Mouse (Mus musculus): ENCODE measurements around the gene Etv2. TPM values are rescaled to one million over a fixed set of nuclear protein-coding genes. Genes with fewer than 3 reads are reported as not detected.

Gene Etv2
- total RNA-seq (2021) = not detected in 2 replicates
- long read RNA-seq, experiment 1 = 0 reads
- long read RNA-seq, experiment 2 = 0 reads

GRCm38 (mm10) chr7:30635752-30636151, at the start of gene Etv2:
Gene Etv2 (minus strand): TSS chr7:30635852.
- DNase-seq = no peak

DNA sequence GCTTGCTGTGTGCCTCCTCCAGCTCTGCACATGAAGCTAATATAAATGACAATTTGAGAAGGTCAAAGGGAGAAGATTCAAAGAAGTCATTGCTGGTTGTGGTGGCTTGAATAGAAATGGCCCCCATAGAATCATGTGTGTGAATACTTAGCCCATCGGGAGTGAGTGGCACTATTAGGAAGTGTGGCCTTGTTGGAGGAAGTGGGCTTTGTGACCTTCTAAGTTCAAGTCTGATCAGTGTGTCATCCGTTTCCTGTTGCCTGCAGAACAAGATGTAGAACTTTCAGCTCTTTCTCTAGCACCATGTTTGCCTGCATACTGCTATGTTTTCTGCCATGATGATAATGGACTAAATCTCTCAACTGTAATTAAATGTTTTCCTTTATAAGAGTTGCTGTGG, 47.8 kb upstream of the Etv2 start:
- DNase-seq = no peak

GRCm38 (mm10) chr7:30681897-30682296, 46.2 kb upstream of the Etv2 start:
- DNase-seq = peak; percentile 58

DNA sequence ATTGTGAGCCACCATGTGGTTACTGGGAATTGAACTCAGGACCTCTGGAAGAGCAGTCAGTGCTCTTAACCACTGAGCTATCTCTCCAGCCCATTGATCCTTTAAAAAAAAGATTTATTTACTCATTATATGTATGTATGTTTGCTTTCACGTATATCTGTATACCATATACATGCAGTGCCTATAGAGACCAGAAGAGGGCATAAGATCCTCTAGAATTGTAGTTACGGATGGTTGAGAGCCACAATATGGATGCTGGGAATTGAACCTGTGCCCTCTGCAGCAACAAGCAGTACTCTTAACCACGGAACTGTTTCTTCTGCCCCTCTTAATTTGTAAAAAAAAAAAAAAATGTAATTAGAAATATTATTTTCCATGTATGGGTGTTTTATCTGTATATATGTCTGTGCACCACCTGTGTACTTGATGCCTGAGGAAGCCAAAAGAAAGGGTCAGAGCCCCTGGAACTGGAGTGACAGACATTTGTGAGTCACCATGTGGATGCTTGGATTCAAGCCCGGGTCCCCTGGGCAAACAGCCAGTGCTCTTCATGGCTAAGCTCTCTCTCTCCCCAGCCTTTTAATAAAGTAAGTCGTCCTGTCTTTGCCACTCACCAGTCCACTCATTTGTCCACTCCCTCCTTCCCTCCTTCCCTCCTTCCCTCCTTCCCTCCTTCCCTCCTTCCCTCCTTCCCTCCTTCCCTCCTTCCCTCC, 42.8 kb upstream of the Etv2 start:
- DNase-seq = peak; percentile 89

DNA sequence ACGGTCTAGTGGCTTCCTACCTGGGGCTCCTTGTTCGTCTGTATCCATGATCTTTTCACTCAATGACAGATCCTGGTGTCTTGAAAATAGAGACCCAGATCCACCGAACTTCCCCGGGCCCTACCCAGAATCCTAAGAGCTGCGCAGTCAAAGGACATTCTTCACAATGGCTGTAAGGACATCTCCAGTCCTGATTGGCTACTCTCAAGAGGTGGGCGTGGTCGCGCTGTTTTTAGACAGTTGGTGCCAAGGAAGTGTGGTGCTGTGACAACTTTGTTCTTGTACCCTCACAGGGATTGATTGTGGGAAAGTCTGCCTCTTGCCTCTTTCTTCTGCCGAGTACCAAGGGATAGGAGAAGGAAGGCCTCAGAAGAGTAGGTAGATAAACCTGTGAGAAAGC, 35.8 kb upstream of the Etv2 start, which contains the start of gene Pmis2:
Pmis2 (minus strand) TSS at position 126 of the 400 bp plus-strand sequence.
- no peak for DNase-seq

- DNase-seq = no peak
These were observed 33.6 kb upstream of the Etv2 start for GRCm38 (mm10) chr7:30669229-30669628.

DNA sequence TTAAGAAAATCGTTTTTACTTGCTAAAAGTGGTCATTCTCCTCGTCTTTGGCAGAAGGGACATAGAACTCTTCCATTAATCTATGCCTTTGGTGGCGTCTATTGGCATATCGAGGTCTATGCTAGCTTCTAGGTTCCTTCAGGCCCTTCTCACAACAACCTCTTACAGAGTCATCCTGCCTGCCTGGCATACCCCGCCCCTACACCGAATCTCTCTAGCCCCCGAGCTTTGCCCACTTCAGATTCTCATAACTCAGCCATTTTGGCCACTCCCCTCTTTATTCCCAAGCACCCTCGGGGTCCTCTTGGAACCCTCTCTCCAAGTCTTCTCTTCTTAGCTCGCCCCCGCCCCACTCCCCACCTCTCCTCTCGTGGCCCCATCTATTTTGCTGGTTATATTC, 29.7 kb upstream of the Etv2 start:
- DNase-seq = peak; percentile 25

GRCm38 (mm10) chr7:30664529-30665200, 29.0 kb upstream of the Etv2 start, which contains the start of gene Haus5:
Gene Haus5 (minus strand): TSS chr7:30664994.
- DNase-seq = peak; percentile 94

DNA sequence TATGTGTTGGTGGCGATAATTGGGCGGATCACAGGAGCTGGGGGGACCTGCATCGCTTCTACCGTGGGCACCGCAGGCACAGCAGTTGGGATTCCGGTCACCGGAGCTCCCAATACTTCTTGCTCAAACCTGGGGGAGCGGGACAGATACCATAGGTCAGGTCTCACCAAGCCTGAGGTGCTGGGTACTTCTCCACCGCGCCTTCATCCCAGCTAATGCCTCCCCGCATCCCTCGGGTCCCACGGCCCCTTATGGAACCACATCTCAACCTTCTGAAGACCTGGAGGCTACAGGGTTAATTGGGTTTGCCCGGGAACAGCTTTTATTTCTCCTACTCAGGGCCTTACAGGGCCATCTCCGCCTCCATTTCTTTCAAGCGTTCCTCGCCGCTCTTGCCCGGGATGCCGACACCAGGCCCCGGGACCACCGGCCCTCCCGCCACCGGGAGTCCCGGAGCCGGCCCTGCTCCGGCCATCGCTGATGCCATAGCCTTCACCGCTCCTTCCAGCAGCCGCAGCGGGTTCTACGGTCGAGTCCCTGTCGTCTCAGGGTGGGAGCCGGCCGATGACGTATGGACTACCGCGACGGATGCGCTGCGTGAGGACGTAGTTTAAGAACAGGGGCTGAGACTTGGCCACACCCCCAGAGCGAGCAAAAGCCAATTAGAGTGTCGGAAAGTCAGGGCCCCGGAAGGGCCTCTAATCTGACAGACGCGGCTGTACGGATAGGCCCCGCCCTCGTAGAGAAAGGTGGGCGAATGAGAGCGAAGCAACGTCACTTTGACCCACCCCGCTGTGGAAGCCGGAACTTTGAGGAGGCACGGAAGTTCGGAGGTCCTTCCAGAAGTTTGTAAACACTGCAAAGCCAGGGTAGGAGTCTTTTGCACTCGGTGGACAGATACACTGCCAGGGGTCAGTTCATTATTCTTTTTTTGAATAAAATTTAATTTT, 14.2 kb upstream of the Etv2 start, which contains the start of gene Rbm42:
Rbm42 (minus strand) TSS at position 727 of the 950 bp plus-strand sequence.
- peak; percentile 99 for DNase-seq

- DNase-seq = no peak
These were observed 3.4 kb upstream of the Etv2 start for GRCm38 (mm10) chr7:30639083-30639482.

GRCm38 (mm10) chr7:30636395-30636794, 743 bp upstream of the Etv2 start:
- no peak for DNase-seq

DNA sequence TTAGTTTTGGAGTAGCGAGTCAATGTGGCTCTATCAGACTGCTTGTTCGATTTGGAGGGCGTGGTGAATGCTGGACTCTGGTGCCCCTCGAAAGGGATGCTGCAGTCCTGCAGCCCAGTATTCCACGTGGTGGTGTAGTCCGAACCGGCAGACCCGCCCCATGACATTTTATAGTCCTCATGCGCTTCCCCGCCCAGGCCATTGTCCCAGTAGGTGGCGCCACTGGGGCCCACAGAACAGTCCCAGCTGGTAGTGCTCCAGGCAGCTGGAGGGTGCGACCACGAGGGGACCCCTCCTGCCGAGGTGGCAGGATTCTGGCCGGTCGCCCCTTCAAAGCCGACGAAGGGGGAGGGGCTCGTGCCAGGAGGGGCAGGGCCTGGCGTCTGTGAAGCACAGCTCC, 1.0 kb downstream of the Etv2 start:
- peak; percentile 83 for DNase-seq

DNA sequence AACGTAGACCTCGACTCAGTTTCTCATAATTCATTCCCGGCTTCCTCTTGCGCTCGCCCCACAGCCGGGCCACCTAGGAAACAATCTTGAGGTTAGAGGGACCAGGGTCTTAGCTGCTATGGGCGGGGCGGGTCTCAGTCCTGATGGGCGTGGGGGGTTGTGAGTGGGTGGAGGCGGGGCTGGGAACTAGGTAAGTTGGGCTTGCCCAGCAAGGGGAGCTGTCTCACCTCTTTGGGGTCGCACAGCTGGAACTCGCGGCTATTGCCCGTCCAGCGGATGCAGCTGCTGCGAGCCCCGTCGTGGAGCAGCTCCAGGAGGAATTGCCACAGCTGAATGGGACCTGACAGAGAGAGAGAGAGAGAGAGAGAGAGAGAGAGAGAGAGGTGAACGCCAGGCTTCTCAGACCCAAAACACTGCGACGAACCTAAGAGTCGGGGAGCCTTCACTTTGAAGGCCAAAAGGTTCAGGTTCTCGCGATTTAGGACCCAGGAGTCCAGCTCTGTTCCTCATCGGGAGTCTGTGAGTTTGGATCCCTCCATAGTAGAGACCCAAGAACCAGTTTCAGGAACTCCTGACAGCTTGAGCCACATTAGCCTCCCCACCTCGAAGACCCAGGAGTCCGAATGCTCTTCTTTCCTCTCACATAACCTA, 1.8 kb downstream of the Etv2 start:
- DNase-seq = no peak

DNA sequence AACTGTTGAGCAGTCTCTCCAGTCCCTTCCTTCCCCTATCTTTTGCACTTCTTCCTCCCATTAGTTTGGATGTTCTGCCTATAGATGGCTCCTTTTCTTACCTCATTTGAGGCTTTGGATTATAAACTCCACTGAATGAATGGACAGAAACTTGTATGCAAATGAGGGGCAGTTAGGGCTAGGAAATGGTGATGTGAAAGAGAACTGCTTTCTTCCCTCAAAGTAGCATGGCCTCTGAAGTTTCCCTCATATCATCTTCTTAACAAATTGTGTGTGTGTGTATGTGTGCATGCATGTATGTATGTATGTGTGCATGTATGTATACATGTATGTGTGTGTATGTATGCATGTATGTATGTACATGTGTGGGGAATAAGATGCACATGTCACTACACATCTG, 6.6 kb downstream of the Etv2 start:
- DNase-seq = no peak

DNA sequence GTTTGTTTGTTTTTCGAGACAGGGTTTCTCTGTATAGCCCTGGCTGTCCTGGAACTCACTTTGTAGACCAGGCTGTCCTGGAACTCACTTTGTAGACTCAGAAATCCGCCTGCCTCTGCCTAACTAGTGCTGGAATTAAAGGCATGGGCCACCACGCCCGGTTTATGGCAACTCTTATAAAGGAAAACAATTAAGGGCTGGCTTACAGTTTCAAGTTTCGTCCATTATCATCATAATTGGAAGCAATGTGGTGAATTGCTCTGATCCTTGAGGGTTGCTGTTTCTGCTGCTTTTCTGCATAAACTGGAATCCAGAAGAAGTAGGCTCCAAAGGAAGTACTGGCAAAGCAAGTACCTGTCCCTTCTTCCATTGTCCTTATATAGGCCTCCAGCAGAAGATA, 9.0 kb downstream of the Etv2 start:
- no peak for DNase-seq

DNA sequence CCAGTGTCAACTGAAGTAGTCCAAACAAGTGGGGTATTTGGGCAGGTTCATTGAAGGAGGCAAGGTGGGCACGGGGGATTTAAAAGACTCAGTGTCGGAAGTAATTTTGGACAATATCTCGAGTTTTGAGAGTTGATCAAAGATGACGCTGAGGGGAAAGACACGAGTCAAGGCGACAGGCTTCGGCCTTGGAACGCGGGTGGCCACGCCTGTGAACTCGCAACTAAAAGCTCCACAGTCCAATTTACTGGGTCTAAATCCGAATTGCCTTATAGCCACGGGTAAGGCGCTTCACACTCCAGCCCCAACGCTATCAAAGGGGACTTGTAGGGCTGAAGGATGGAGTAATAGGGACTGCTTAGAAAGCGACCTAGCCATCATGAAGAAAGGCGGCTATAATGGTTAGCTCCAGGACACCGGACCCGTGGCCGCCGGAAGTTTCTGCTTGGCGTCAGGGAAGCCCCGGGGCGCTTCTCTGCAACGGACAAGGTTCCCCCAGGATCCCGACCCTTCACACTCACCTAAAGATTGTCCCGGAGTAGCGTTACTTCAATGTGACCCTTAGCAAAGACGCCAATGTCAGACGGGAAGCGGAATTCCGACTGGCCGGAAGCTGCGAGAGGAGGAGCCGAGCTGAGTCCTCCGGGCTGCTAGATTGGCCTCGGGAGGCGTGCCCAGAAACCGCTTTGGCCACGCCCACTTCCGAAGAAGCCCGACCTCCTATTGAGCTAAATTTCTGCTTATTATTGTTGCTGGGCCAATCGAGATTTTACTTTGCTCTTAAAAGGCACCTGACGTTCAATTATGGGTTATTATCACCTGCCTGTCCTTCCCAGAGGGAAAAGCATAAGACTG, 9.9 kb downstream of the Etv2 start, which contains the start of gene Cox6b1:
Cox6b1 (minus strand) TSS at position 622 of the 855 bp plus-strand sequence.
- DNase-seq = peak; percentile 93

DNA sequence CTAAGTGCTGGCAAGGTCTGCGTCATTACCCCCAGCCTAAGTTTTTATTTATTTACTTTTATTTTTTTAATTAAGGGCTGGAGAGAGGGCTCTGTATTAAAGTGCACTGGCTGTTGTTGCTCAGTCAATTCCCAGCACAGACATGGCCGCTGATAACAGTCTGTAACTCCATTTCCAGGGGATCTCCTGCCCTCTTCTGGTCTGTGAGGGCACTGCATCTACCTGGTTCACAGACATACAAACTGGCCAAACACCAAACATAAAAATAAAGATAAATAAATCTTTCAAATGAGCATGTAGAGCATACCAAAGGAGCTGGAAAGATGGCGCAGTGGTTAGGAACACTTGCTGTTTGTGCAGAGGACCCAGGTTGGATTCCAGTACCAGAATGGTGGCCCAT, 16.4 kb downstream of the Etv2 start:
- DNase-seq = peak; percentile 53

DNA sequence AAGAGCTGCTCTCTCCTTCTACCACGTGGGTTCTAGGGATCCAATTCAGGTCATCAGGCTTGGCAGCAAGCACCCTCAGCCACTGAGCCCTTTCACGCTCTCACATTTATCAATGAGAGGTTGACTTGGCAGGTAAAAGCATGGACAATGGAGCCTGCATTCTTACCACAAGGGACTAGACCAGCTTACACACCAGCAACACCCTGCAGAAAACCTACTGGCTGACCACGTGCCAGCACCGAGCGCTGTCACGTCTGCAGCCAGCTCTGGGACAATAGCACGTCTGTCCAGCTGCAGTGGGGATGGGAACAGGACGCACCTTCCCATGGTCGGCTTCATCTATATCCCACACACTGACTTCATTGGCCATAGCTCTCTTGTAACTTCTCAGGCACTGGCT, 17.0 kb downstream of the Etv2 start:
- DNase-seq = no peak

DNA sequence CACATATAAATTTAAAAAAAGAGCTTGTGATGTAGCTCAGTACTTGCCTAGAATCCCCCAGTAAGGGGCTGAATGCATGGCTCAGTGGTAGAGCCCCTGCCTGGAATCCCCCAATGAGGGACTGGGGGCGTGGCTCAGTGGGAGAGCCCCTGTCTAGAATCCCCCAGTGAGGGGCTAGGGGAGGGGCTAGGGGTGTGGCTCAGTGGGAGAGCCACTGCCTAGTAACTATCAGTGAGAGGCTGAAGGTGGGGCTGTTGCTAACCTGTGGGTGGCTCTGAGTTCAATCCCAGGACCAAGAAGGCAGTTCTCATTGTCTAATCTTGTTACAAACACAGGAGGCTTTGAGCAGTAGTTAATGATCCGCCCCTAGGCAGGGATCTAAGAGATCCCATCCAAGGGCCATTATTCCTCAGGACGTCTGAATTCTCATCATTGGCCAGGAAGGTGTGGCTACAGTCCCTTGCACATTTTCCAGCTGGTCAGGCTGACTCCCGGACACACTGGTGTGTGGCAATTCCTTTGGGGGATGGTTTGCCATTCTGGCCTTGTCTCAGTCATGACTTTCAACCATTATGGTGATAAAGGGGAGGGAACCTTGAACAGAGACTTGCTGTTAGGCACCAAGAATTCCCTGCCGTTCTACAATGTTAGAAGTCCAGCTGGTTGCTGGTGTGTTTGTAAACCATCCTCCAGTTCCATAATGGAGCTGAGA, 20.4 kb downstream of the Etv2 start:
- DNase-seq = peak; percentile 79

- no peak for DNase-seq
These were observed 21.2 kb downstream of the Etv2 start for GRCm38 (mm10) chr7:30614454-30614853.
